24 mouse cellular contexts compared by ENCODE assay signal in the genomic region with DNA sequence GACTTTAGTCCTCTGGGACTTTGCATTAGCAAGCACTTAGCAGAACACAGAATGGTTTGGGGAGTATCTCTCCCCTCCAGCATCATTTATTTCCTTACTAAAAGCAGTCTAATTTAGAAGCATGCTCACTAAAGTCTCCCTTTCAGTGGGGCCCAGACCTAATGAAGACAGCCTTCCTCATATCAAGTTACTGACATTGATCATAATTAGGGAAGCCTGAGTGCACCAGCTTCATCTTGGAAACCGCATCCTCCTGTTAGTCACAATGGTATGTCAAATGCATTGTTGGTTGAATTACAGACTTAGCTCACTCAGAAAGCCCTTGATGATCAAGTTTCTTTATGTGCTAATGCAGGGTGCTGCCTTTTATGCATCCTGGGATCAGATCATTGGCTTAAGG.
DNase-seq lines count a peak whose midpoint lies in the region; ATAC-seq and TF ChIP-seq lines count a peak whose summit lies in the region.
"Had no signal": no experiment of that assay in that cellular context is flagged by ENCODE, and none has a peak within 500 bp of the region (broad histone marks: within the 10 kb centered on the region; RNA-seq: fewer than 3 reads in every experiment).

No protein-coding gene starts in this region.

- ATAC-seq in embryonic facial prominence, embryonic 11.5 days (replicated peaks; ENCODE audit: insufficient number of reproducible peaks, low FRiP score, low TSS enrichment, low read depth) = peak; percentile 67
- ATAC-seq in kidney, postnatal 0 days (replicated peaks; ENCODE audit: low FRiP score, low read depth) = no peak
- ATAC-seq in hindbrain, embryonic 13.5 days (ENCODE audit: low FRiP score) = 0 out of 2 replicates have a peak, but pooled peaks have one; percentile 22
- ATAC-seq: forebrain, embryonic 13.5 days had no signal

- H3K36me3 ChIP-seq in embryonic facial prominence, embryonic 11.5 days (replicated peaks; ENCODE audit: control insufficient read depth, insufficient read depth, low read depth, low read length) = no peaks in the 10 kb centered on the region
- no peaks in the 10 kb centered on the region for H3K36me3 ChIP-seq in embryonic facial prominence, embryonic 10.5 days (replicated peaks)
- no peaks in the 10 kb centered on the region for H3K36me3 ChIP-seq in kidney, postnatal 0 days (ENCODE audit: insufficient read depth, low read length)
- H3K36me3 ChIP-seq in hindbrain, embryonic 13.5 days = no peaks in the 10 kb centered on the region
- H3K36me3 ChIP-seq: embryonic facial prominence, embryonic 13.5 days; heart, embryonic 15.5 days; limb, embryonic 10.5 days; liver, embryonic 15.5 days; lung, embryonic 15.5 days had no signal

- no peaks in the 10 kb centered on the region for H3K27me3 ChIP-seq in embryonic facial prominence, embryonic 11.5 days (ENCODE audit: control insufficient read depth, insufficient read depth, low read length)
- no peaks in the 10 kb centered on the region for H3K27me3 ChIP-seq in embryonic facial prominence, embryonic 10.5 days (replicated peaks; ENCODE audit: low read depth, poor library complexity, severe bottlenecking)
- no peaks in the 10 kb centered on the region for H3K27me3 ChIP-seq in kidney, postnatal 0 days (ENCODE audit: insufficient read depth, low read length)
- no peaks in the 10 kb centered on the region for H3K27me3 ChIP-seq in hindbrain, embryonic 13.5 days
- H3K27me3 ChIP-seq: embryonic facial prominence, embryonic 13.5 days; forebrain, embryonic 13.5 days; heart, embryonic 15.5 days; liver, embryonic 15.5 days; lung, embryonic 15.5 days had no signal

- H3K4me3 ChIP-seq in embryonic facial prominence, embryonic 11.5 days (ENCODE audit: low read depth, low read length) = no peak overlapping the region
- no peak overlapping the region for H3K4me3 ChIP-seq in embryonic facial prominence, embryonic 10.5 days
- H3K4me3 ChIP-seq in kidney, postnatal 0 days (replicated peaks; ENCODE audit: low read depth, low read length) = no peak overlapping the region
- H3K4me3 ChIP-seq in hindbrain, embryonic 13.5 days = no peak overlapping the region
- H3K4me3 ChIP-seq: embryonic facial prominence, embryonic 13.5 days; forebrain, embryonic 13.5 days; gastrocnemius, adult 2 months; heart, embryonic 15.5 days; limb, embryonic 10.5 days; liver, embryonic 15.5 days; lung, embryonic 15.5 days had no signal

- H3K9ac ChIP-seq in embryonic facial prominence, embryonic 11.5 days (replicated peaks; ENCODE audit: low read length) = no peak overlapping the region
- H3K9ac ChIP-seq in kidney, postnatal 0 days (ENCODE audit: low read depth, low read length) = no peak overlapping the region
- no peak overlapping the region for H3K9ac ChIP-seq in hindbrain, embryonic 13.5 days
- H3K9ac ChIP-seq: embryonic facial prominence, embryonic 13.5 days; forebrain, embryonic 13.5 days; heart, embryonic 15.5 days; liver, embryonic 15.5 days; lung, embryonic 15.5 days had no signal

- H3K4me2 ChIP-seq in embryonic facial prominence, embryonic 11.5 days (ENCODE audit: low read depth, low read length) = no peak overlapping the region
- no peak overlapping the region for H3K4me2 ChIP-seq in kidney, postnatal 0 days (ENCODE audit: low read length)
- no peak overlapping the region for H3K4me2 ChIP-seq in hindbrain, embryonic 13.5 days
- H3K4me2 ChIP-seq: embryonic facial prominence, embryonic 13.5 days; forebrain, embryonic 13.5 days; heart, embryonic 15.5 days; liver, embryonic 15.5 days; lung, embryonic 15.5 days; midbrain, embryonic 11.5 days had no signal

- 22% methylated on average over 1 of the region's 1 CpGs for WGBS in embryonic facial prominence, embryonic 11.5 days
- WGBS in embryonic facial prominence, embryonic 10.5 days = 37% methylated on average over 1 of the region's 1 CpGs
- 28% methylated on average over 1 of the region's 1 CpGs for WGBS in kidney, postnatal 0 days
- WGBS in hindbrain, embryonic 13.5 days = 28% methylated on average over 1 of the region's 1 CpGs

- no peak overlapping the region for H3K27ac ChIP-seq in embryonic facial prominence, embryonic 11.5 days (replicated peaks; ENCODE audit: low read depth, low read length)
- no peak overlapping the region for H3K27ac ChIP-seq in embryonic facial prominence, embryonic 10.5 days (replicated peaks)
- H3K27ac ChIP-seq in kidney, postnatal 0 days = no peak overlapping the region
- H3K27ac ChIP-seq in hindbrain, embryonic 13.5 days = peak overlapping the region; percentile 30; the same call in 1 of the 2 replicates
- H3K27ac ChIP-seq: embryonic facial prominence, embryonic 13.5 days; forebrain, embryonic 13.5 days; gastrocnemius, adult 2 months; heart, embryonic 15.5 days; limb, embryonic 10.5 days; liver, embryonic 15.5 days; lung, embryonic 15.5 days; macrophage had no signal

- no peaks in the 10 kb centered on the region for H3K4me1 ChIP-seq in embryonic facial prominence, embryonic 11.5 days (ENCODE audit: control insufficient read depth, insufficient read depth, low read length)
- H3K4me1 ChIP-seq in embryonic facial prominence, embryonic 10.5 days = peaks cover 6% of the 10 kb centered on the region; the same call in 1 of the 2 replicates
- no peaks in the 10 kb centered on the region for H3K4me1 ChIP-seq in kidney, postnatal 0 days (replicated peaks; ENCODE audit: insufficient read depth, low read length)
- peaks cover 26% of the 10 kb centered on the region for H3K4me1 ChIP-seq in hindbrain, embryonic 13.5 days (replicated peaks)
- H3K4me1 ChIP-seq: heart, embryonic 15.5 days; limb, embryonic 10.5 days; liver, embryonic 15.5 days; lung, embryonic 15.5 days had no signal

- no peaks in the 10 kb centered on the region for H3K9me3 ChIP-seq in embryonic facial prominence, embryonic 11.5 days (replicated peaks; ENCODE audit: control insufficient read depth, low read length)
- H3K9me3 ChIP-seq in embryonic facial prominence, embryonic 10.5 days = no peaks in the 10 kb centered on the region
- no peaks in the 10 kb centered on the region for H3K9me3 ChIP-seq in kidney, postnatal 0 days (replicated peaks; ENCODE audit: low read length)
- H3K9me3 ChIP-seq in hindbrain, embryonic 13.5 days = no peaks in the 10 kb centered on the region
- H3K9me3 ChIP-seq: embryonic facial prominence, embryonic 13.5 days; forebrain, embryonic 13.5 days; heart, embryonic 15.5 days; limb, embryonic 10.5 days; liver, embryonic 15.5 days; lung, embryonic 15.5 days had no signal

- TF ChIP-seq CTCF in kidney, postnatal 0 days (IDR thresholded peaks at IDR 0.05; ENCODE audit: low read depth) = no peak

- peak; percentile 15 for DNase-seq in embryonic facial prominence, embryonic 11.5 days (ENCODE audit: low spot score)
- DNase-seq in embryonic facial prominence, embryonic 10.5 days (ENCODE audit: low spot score) = no peak
- peak; percentile 36 for DNase-seq in kidney, postnatal 0 days (ENCODE audit: low spot score)
- no peak for DNase-seq in kidney, adult 11 months
- DNase-seq in embryo, embryonic 10 days (ENCODE audit: low spot score) = peak; percentile 54
- DNase-seq in right cerebral cortex, postnatal 36 days (ENCODE audit: low spot score in 2 of 2) = no peak
- no peak for DNase-seq in frontal cortex, postnatal 25 days (ENCODE audit: low spot score in 2 of 2)
- DNase-seq: adrenal gland, postnatal 14 days; cerebellum, adult 8-10 months; cerebellum, postnatal 36 days; gastrocnemius, adult 2 months; heart, postnatal 36 days; kidney, postnatal 10 days; liver; spleen, adult 18-20 months had no signal

Comparison
In these comparisons a context has a peak if more than half of its experiments do, and no peak if none do; other contexts are left out.
1. DNase-seq: peak in embryonic facial prominence, embryonic 11.5 days (single experiment), kidney, postnatal 0 days (single experiment) and embryo, embryonic 10 days (single experiment); none in embryonic facial prominence, embryonic 10.5 days (single experiment), kidney, adult 11 months (single experiment), right cerebral cortex, postnatal 36 days (0 of 2) and frontal cortex, postnatal 25 days (0 of 2).